Mouse (Mus musculus) heart, adult 18-20 months (tissue): ENCODE results near the gene 2810459M11Rik. TPM values are rescaled to one million over a fixed set of nuclear protein-coding genes. Genes with fewer than 3 reads are reported as not detected.
A peak's percentile ranks its signal among the peaks of the same experiment; 100 is the strongest.
"Not testable (repeated sequence)": the region's sequence is repeated elsewhere in the genome, so short reads cannot be mapped to it uniquely, and the experiment has no call there.

Experiments used
- DNase-seq, 2 experiments: peaks; one replicate each; pipeline ENCODE4 v3.0.0; 2021 to 2022; ENCODE audit warnings: mixed read lengths in 1 of 2
- long read RNA-seq, 2 experiments: library from polyadenylated mRNA; stranded (forward); transcript quantifications; one replicate each; pipeline ENCODE4 v2.0.0; 2021
- total RNA-seq, 2 experiments: library from RNA; stranded (reverse); gene quantifications; 2 replicates each; pipeline ENCODE4 v1.2.3; 2021

2810459M11Rik gene
- total RNA-seq, result not detected
- long read RNA-seq, experiment 1, result 0 reads
- long read RNA-seq, experiment 2, result 0 reads

DNA sequence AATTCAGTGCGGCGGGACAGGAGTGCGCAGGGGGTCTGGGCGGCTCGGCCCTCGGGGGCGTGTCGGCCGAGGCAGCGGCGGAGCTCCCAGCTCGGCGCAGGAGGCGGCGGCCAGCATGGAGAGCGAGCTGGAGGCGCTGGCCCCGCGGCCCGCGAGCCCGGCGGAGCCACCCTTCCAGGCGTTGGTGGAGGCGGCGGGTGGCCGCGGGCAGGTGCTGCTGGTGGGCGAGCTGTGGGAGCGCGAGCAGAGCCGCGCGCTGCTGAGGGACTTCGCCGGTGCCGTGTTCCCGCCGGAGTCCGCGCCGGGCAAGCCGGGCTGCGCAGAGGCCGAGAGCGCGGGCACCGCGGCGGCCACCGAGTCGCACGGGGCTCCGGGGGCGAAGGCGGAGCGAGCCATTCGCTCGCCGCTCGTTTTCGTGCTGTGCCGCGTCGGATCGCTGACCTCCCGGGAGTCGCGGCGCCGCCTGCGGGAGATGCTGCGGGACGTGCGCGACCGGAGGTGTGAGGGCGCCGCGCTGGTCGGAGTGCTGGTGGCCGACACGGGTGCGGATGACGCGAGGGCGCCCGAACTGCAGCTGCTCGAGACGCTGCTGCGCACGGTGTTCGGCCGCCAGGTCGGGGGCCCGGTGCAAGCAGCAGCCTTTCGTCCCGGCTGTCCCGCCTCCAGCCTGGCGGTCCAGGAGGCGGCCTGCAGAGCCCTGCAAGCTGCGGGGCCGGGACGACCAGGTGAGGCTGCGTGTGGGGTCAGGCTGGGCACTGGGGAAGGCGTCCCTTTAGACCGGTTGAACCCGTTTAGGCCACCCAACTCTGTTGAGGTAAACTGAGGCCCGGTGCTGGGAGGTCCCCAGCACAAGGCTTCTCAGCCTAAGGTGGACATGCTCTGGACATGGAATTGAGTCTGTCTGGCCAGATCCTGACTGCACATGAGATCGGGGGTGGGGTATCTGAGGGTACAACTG lies at the start of gene 2810459M11Rik:
TSS of gene 2810459M11Rik (plus strand) at position 16 of the 958 bp plus-strand sequence.
- DNase-seq, result no peak

DNA sequence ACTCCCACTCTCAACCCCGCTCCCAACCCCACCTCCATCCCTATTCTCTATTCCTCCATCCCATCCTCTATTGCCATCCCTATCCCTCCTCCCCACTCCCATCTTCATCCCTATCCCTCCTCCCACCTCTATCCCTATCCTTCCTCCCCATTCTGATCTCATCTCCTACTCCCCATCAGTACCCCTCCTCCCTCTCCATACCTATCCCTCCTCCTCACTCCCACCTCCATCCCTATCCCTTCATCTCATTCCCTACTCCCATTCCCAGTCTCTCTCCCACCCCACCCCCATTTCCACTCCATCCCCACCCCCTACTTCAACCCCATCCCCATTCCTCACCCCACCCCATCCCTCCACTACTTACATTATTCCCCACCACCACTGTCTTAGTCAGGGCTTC lies 48.4 kb upstream of the 2810459M11Rik start:
- DNase-seq, result no peak

DNA sequence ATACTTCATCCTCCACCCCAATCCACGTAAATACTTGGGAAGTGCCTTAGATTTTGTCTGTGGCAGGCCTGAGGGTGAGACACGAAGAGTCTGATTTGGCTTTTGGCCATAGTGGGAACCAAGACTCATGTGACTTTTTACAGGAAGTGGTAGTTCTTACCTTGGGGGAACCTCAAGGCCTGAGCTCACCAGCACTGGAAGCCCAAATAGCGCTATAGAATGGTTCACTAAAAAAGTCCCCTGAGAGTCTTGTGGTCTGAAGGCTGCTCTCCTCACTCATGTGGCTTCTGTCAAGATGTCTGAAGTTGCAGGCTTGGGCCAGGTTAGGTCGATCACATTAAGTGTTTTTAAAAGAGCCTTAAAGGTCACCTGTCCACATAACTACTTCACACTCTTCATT lies 47.7 kb upstream of the 2810459M11Rik start:
- no peak for DNase-seq

DNA sequence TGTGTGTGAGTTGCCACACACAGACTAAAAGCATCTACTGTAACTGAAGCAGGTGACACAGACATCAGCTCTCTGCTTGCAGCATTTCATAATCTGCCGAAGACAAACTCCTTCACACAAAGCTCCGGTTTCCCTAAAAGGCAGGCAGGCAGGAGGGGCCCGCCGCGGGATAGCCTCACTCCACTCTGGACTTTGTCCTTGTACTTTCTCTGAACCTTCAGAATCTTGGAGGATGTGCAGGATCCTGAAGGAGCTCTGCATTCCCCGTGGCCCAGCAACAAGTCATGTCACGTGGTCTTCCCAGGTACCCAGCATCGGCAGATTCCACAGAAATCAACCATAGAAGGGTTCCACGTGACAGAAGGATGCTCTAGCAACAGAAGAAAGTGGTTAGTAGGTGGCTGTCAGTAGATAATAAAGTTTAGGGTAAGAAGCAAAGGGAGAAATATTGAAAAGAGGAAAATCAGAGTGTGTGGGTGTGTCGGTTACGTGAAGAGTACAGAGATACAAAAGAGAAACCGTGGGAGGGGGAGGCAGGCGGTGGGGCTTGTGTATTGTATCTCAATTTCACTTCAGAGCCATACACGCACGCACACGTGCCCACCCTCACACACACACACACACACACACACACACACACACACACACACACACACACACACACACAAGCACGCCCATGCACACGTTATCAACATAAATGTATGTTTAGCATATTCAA lies 45.7 kb upstream of the 2810459M11Rik start:
- no peak for DNase-seq

DNA sequence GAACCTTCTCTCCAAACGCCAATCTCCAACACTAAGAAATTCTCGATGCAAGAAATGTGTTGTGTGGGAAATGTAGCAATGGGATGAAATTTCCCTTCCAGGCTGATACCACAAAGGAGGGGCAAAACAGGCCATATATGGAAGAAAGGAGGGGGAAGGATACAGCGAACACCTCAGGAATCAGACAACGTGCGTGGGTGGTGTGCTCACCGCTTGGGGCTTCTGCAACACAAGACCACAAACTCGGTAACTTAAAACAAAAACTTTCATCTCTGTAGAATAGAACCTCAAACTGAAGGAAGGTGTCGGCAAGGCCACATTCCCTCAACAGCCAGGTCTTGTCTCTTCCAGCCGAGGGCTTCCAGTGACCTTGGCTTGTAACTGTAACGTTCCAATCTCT lies 40.1 kb upstream of the 2810459M11Rik start:
- DNase-seq, result no peak

DNA sequence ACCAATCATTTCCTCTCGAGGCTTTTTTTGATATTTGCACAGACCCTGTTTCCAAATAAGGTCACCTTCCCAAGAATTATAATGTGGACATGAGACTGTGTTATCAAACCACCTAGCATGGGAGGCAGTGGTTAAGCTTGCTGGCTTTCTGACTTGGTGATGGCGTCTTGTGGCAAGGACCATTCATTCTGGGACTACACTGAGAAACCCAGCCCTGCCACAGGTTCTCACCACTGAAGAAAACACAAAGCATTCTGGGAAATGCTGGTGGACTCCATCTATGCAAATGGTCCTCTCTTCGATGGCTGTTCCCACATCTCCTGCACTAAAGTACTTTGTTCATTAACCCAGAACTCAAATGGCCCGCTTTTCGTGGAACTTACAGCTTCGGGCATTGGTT lies 39.6 kb upstream of the 2810459M11Rik start:
- no peak for DNase-seq

DNA sequence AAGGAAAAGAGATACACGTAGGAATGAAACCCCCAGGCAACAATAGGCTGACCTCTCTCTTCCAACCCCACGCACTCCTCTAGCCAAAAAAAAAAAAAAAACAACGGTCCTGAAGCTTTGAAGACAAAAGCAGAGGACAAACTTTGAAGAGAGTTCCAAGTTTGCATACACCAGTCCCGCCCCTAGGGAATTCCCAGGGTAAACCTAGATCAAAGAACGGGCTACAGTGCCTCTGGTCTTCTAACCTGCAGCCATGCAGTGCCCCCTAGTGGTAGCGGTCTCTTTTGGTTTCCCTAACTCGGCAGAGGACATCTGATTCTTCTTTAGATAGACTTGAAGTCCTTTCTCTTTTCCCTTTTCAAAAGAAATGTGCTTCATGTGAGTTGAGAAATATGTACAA lies 37.9 kb upstream of the 2810459M11Rik start:
- peak; percentile 82 to 91 for DNase-seq

DNA sequence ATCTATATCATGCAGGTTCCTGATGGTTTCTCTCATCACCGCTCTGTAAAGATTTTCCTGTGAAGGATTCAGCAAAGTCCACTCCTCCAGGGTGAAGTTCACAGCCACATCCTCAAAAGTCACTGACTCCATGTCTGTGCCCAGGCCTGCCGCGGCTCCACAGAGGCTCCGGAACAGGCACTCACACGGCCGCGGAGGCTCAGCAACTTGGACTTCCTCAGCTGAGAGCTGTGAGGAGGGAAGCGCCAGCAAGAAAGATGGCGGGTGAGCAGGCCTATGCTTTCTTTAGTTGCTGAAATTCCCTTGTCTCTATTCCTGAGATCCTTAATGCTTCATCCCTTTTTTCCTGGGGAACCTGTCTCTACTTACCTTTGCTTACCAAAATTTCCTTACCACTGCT lies 29.9 kb upstream of the 2810459M11Rik start:
- not testable (repeated sequence) for DNase-seq

DNA sequence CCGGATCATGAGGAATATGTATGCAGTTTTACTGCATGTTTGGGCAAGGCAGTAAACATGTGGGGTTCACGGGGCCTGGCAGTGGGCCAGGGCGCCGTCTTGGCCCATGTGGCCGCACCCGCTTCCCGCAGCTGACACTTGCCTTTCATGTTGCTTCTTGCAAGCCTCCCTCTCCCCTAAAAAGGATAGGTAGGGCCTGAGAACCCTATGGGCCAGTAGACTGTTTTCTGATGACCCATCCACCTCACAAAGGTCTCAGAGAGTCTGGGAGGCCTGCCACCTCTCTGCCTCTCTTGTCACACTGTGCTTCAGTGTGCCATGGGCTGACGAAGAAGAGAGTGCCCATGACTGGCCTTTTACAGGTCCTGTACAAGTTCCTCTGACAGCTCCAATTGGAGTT lies 29.1 kb upstream of the 2810459M11Rik start, which contains the start of gene Spata3:
TSS of gene Spata3 (plus strand) at position 301 of the 400 bp plus-strand sequence.
- no peak for DNase-seq

DNA sequence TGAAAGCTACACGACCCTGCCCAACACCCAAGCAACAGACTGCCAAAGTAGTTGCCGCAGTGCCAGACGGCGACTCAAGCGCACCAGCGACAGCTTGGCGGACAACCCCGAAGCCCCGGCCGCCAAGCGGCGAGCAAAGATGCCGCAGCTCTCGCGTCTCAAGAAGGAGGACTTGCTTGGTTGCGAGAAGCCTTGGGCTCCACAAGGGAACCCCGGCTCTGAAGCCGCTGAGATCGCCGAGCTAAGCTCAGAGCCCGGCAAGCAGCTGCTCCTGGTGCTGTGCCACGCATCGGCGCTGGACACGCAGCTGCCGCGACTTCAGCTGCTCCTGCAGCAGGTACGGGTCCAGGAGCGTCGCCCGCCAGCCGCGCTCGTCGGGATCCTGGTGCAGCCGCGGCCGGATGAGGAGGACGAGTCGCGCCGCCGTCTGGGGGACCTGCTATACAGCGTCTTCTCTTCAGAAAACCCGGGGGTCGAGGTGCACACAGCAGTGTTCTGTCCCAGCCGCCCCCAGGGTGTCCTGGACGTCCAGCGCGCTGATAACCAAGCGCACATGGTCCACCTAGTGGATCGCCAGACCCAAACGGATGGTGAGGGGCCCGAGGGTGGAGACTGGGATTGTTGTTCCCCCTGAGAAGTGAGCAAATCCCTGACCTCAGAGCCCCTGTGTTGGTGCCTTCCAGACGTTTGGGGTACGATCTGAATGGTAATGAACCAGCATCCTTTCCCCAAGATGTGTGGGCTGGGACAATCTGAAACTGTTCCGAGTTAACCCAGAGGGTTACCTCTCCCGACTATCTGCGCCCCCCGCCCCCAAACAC lies 27.2 kb upstream of the 2810459M11Rik start:
- DNase-seq, result peak in 1 of 2 experiments; percentile 29

DNA sequence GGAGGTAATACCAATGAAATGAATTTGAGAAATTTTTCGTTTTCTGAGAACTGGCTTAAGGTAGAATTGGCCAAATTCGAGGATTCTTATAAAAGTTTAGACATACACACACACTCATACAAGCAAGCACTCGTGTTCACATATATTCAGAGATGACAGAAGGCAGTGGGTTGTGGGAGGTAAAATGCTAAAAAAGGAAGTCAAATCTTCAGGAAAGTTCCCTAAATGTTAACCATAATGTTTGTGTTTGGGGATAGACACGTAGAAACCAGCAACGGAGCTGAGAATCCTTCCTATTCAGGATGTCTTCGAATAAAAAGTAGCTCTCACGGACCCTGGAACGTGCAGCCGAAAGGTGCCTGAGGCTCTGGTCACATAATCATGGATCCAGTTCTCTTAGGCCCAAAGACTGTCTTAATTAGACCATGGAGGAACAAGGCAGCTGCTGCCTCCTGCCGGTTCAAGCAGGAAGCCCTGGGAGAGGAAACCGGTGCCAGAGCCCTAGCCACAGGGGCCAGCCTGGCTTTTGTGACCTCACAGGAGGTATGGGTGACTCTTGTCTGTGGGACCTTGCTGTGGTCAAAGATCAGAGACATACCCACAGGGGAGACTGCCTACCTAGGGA lies 24.2 kb upstream of the 2810459M11Rik start:
- no peak for DNase-seq

DNA sequence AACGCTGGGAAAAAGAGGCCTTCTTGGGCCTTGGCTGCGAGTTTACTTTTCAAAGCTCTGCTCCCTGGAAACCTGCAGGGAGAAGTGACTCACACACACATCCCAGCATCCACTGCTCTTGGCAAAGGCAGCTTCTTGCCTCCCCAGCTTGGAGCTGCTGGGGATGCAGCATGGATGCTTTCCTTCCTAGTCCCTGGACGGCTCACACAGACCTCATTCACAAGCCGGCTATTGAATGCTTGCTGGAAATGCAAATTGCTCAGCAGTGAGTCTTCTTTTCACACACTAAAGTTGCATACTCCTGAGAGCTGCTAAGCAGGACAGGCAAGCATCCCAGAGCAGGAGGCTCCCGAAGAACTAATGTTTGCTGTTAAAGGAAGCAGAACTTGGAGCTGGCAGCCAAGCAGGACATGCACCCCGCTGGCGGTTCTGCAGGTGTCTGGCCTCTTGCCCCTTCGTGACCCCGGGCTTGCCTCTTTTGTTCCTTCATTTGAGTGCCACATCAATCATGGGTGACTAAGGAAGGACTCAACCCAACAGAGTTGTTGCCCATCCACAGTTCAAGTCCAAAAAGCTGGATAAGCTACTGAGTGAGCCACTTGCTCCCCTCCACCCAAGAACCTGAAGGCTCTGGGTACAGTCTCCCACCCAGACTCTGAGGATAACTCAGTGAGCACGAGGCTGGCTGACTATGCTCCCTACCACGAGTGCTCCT lies 13.2 kb upstream of the 2810459M11Rik start:
- no peak for DNase-seq

DNA sequence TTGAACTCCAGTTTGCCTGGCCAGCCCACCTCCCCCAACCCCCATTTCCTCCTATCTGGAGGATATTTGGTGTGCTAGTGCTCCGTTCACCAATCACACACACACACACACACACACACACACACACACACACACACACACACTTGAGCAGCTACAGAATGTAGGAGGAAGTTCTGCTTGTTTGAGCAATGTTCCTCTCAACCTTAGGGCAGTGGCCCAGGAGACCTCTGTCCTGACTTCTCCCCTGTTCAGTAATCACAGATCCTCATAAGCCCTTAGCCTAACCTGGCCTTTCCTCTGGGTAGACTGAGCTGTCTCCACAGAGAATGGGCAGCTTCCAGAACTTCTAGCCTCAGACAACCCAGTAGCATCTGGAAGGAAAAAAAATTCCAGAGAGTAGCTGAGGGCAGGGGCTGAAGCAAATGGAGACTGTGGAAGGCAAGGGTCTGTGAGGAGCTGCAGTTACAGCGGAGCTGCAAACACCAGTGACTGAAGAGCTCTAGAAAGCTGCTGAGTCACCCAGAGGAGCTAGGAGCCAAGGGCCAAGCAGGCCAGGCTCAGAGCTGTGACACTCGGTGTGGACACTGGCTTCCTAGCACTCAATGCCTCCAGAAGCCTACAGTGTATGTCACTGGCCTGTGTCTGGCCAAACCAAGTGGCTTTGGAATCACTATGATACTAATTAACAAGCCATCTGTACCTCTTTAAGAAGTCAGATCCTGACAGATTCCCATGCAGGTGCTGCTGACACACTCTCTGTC lies 7.3 kb upstream of the 2810459M11Rik start:
- peak; percentile 66 to 72 for DNase-seq

DNA sequence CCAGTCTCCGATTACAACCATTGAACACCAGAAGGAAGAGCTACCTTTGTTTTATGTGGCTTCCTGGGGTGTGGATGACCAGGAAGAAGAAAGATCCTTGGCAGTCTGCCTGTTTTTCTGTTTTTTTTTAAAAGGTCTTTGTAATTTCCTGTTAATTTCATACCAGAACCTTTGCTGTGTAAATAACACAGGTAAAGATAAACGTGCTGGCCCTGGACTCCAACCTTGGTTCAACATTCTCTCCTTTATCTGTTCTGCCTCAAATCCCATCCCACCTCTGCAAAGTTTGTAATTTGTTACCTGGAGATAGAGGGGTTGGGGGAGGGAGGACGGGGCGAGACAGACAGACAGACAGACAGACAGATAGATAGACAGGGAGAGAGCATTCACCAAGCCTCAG lies 5.5 kb upstream of the 2810459M11Rik start:
- DNase-seq, result no peak

DNA sequence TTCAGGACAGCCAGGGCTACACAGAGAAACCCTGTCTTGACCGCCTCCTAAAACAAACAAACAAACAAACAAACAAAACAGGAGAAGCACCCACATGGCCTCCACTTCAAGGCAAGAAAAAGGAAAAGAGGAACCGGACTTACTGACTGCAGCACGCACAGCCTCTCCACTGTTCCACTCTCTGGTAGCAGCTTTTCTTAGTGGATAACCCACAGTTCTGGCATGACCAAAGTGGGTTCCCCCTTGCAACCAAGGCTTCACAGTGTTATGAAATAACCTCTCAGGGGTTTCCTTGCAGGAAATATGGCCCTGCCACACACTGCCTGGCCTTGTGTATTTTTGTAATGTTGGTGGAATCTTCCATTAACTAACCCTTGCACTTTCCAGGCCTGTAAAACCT lies 4.8 kb upstream of the 2810459M11Rik start:
- DNase-seq, result no peak

DNA sequence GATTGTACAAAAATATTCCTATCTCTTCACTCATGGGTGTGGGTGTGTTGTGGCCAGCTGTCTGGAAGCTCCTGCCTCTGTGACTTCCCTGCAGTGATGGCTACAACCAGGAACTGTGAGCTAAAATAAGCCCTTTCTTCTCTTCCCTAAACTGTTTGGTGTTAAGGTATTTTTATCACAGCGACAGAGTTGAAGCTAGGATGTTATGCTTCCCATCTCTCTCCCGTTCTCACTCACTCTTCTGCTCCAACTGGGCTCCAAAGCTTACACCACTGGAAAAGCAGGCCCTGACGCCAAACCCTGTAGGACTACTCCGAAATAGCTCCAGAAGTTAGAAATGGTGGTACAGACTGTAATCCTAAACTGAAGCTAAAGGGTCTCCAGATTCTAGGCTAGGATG lies 607 bp upstream of the 2810459M11Rik start:
- no peak for DNase-seq

DNA sequence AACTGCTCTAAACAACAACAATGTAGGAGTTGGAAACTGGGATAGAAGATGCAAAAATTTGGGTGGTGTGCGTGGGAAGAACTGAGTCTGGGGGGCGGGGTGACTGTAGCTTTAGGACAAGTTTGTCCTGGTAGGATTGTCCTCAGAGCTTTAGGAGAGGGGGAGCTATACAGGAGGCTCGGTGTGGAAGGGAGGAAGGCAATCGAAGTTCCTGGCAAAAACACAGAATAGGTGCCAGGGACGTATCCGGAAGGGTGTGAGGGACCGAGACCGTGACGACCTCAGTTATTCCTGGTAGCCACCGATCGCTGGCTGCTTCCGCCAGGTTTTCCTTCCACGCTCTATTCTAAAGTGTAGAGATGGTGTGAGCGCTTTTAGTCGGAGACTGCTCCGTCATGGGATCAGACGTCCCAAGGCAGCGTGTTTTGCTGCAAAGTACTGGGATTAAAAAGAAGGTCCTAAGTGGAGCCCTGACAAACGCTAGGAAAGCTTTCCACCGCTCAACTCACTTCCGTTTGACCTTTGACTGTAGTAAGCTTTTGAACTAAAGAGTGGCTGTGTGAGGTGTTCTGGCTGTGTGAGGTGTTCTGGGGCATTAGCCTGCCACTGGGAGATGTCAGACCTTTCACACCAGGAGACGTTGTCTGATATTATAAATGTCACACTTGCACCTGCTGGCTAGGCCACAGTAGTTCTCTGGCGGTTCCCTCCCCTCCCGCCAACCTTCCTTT lies 1.3 kb downstream of the 2810459M11Rik start:
- DNase-seq, result no peak

DNA sequence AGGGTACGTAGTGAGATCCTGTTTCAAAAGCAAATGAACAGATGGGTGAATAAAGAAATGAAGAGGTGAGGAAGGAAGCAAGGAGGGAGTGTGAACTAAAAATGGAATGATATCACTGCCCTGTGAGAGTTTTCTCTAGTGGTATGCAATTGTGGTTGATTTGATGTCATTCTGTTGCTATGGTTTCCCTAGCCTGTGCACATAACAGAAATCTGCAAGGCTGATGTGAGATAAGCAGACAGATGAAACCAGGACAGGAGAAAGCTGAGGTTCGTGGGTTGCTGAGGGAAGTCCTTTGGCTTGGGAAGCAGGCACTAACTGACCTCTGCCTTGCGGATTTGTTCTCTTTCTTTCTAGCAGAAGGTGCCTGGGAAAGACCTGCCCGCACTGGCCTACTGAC lies 2.6 kb downstream of the 2810459M11Rik start:
- DNase-seq, result no peak

DNA sequence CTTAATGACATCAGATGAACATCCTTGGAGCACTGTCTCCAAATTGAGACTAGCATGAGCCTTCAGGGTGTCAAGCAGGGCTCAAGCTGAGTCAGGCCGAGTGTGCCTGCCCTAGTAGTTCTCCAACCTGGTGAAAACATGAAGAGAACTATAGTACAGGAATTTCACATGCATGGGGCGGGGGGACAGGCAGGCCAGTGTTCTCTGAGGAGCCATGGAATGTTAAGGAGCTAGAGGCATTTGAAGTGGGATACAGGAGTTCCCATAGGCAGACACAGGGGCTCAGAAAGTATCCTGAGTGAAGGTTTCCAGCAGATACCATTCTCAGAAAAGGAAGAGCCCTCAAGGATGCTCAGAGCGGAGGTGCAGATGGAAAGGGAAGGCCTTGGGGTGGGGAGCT lies 3.1 kb downstream of the 2810459M11Rik start:
- no peak for DNase-seq
